Mouse (Mus musculus): ENCODE data around the gene Mesp2.

DNA sequence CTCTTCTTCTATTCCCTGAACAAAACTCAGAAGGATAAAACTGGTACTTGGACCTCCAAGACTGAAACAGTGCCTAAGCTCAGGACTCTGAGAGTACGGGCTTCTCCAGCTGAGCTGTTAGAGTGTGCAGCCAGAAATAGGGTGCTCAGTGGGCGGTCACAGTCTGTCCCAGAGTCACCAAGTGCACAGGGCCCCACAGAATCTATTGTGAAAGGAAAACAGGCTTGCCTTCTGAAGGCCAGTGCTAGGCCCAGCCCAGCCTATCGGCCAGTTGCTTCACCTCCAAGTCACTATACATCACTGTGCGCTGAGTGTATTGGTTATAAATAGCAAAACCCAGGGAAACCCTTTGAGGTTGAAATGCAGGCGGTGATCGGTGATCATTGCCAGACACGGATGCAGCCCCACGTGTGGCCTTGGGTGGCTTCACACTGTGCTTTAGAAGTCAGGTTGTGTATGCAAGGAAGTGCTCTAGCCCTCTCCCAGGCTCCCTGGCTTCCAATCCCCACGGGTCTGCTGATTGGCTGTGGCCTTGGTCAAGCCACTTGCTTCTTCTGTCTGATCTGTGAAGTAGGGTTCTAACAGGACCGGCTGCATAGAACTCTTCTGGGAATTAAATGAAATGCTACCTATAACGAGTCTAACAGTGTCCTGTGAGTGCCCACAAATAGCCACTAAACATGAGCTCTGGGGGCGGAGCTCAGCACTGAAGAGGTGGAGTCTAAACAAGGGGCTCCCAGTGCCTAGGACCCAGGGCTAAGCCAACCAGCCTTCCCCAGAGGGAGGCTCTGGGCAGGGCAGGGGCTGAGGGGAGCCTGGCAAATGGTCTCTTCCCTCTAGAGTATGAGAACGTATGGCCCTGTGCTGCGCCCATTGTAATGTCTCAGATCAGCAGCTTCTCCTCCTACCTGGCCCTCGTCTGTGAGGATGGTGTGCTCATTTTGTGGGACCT, 38.7 kb upstream of the Mesp2 start:
- TF ChIP-seq CTCF (IDR thresholded peaks at IDR 0.05; ENCODE audit: borderline replicate concordance, insufficient read depth, low read depth, low read length), result no peak
- no peak for TF ChIP-seq POLR2A (IDR thresholded peaks at IDR 0.05; ENCODE audit: borderline replicate concordance, insufficient read depth, low read length)

All from cerebellum, adult 2 months (tissue).